ENCODE assay signal across 20 mouse cellular contexts in the genomic region with DNA sequence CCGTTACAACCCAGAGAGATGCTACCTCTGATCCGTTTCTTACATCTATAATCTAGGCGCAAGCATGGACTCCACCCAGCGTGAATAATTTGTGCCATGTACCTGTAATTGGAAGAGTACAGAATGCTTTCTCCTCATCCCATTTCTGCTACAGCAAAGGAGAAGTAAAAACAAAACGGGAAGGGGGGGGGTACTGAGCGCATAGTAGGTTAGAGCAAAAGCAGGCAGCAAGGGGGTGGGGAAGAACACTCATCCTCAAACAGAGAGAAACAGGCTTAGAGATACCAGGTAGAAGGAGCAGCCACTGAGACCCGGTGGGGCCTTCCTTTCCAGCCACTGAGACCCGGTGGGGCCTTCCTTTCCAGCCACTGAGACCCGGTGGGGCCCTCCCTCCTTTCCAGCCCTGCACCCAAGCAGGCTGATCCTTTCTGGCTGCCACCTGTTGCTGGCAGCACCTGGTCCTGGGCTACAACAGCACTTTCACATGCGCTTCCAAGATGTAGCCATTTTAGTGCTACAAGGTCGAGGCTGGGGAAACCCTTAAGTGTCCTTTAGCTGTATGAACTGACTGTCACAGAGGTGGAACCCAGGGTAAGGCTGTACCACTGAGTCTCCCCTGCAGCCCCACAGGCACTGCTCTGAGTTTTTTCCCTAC.
"Had no signal": no experiment of that assay in that cellular context is flagged by ENCODE, and none has a peak within 500 bp of the region (broad histone marks: within the 10 kb centered on the region; RNA-seq: fewer than 3 reads in every experiment).

No protein-coding gene starts in this region.

- H3K36me3 ChIP-seq: midbrain, embryonic 10.5 days; midbrain, embryonic 13.5 days had no signal

- H3K4me3 ChIP-seq: megakaryocyte, embryonic 14.5 days; midbrain, embryonic 10.5 days; midbrain, embryonic 13.5 days had no signal

- H3K27ac ChIP-seq: liver, embryonic 14.5 days; macrophage; midbrain, embryonic 10.5 days; midbrain, embryonic 13.5 days; stomach, postnatal 0 days had no signal

- H3K9ac ChIP-seq: liver, embryonic 14.5 days; lung, embryonic 14.5 days; midbrain, embryonic 13.5 days had no signal

- H3K4me2 ChIP-seq: lung, embryonic 14.5 days; midbrain, embryonic 13.5 days had no signal

- H3K4me1 ChIP-seq: megakaryocyte, embryonic 14.5 days; midbrain, embryonic 10.5 days; midbrain, embryonic 13.5 days had no signal

- ATAC-seq: intestine, embryonic 16.5 days; lung, postnatal 0 days; midbrain, embryonic 13.5 days; midbrain, embryonic 16.5 days had no signal

- DNase-seq: kidney, adult 18-20 months; kidney, adult 9 months; kidney, postnatal 14 days; kidney, postnatal 4 days; lung, embryonic 14.5 days; right cerebral cortex, adult 18-20 months; right cerebral cortex, postnatal 14 days; right cerebral cortex, postnatal 4 days; thymus, adult 2 months; thymus, postnatal 14 days; thymus, postnatal 4 days had no signal

- H3K27me3 ChIP-seq: midbrain, embryonic 13.5 days had no signal
